Mouse (Mus musculus) CH12.LX (cell line): ENCODE measurements around the gene Gmpr. TPM values are rescaled to one million over a fixed set of nuclear protein-coding genes. Genes with fewer than 3 reads are reported as not detected.

ENCODE experiments used
- DNase-seq: peaks from one replicate; pipeline ENCODE4 v3.0.0-alpha.2; 2013; ENCODE audit errors: extremely low read depth
- H3K27ac ChIP-seq: 2 replicates; pipeline ENCODE4 v1.5.1; 2012; ENCODE audit warnings: low read depth, mild to moderate bottlenecking, control low read depth, moderate library complexity; ENCODE audit not compliant: insufficient read depth
- H3K27me3 ChIP-seq: replicated peaks from 2 replicates; pipeline ENCODE3; 2012; ENCODE audit warnings: inconsistent platforms
- H3K36me3 ChIP-seq, 2 experiments: replicated peaks in 1 of 2; 2 replicates each; pipeline versions ENCODE3 to v1.6.1; 2012; ENCODE audit warnings: inconsistent platforms in 1 of 2, low read length in 1 of 2, mild to moderate bottlenecking in 1 of 2, mixed read lengths in 1 of 2, moderate library complexity in 1 of 2; ENCODE audit not compliant: control insufficient read depth in 1 of 2, insufficient read depth in 1 of 2
- H3K4me1 ChIP-seq, 2 experiments: 2 replicates each; pipeline ENCODE4 v1.6.1; 2012; ENCODE audit warnings: inconsistent platforms in 1 of 2, moderate library complexity in 1 of 2; ENCODE audit not compliant: insufficient read depth in 2 of 2, control insufficient read depth in 1 of 2
- H3K4me2 ChIP-seq: 2 replicates; pipeline ENCODE4 v1.6.1; 2012; ENCODE audit warnings: low read depth, mild to moderate bottlenecking, control low read depth; ENCODE audit not compliant: poor library complexity, insufficient read depth, severe bottlenecking
- H3K4me3 ChIP-seq, 3 experiments: fragments of 150-350 bp in 1 of 3; sonication (generic) in 1 of 3; replicated peaks in 1 of 3; 2 replicates each; pipeline versions ENCODE3 to v1.5.1; 2011 to 2012; ENCODE audit warnings: low read depth in 2 of 3, low read length in 2 of 3, mild to moderate bottlenecking in 2 of 3, moderate library complexity in 2 of 3, control low read depth in 1 of 3, improper control_type of control experiment in 1 of 3, inconsistent platforms in 1 of 3, mixed read lengths in 1 of 3; ENCODE audit not compliant: poor library complexity in 1 of 3
- H3K79me2 ChIP-seq: replicated peaks from 2 replicates; pipeline ENCODE4 v1.6.1; 2012; ENCODE audit warnings: mild to moderate bottlenecking, moderate library complexity; ENCODE audit not compliant: control insufficient read depth, poor library complexity, insufficient read depth, severe bottlenecking; ENCODE audit errors: extremely low read depth
- H3K9ac ChIP-seq: 2 replicates; pipeline ENCODE4 v1.6.1; 2012; ENCODE audit warnings: low read depth, mild to moderate bottlenecking, control low read depth, moderate library complexity; ENCODE audit not compliant: insufficient read depth
- H3K9me3 ChIP-seq: replicated peaks from 2 replicates; pipeline ENCODE3; 2012; ENCODE audit warnings: low read length, inconsistent platforms, mixed read lengths
- CHD1 ChIP-seq: IDR thresholded peaks from 2 replicates; pipeline ENCODE4 v1.6.1; 2012; ENCODE audit warnings: low read depth, low read length, improper control_type of control experiment, inconsistent platforms
- CHD2 ChIP-seq: IDR thresholded peaks from 2 replicates; pipeline ENCODE4 v1.6.1; 2011; ENCODE audit warnings: low read length, improper control_type of control experiment
- CTCF ChIP-seq, 2 experiments: IDR thresholded peaks in 1 of 2; conservative IDR thresholded peaks in 1 of 2; 2 replicates each; pipeline ENCODE4 v1.5.1; 2011 to 2012; ENCODE audit warnings: low read depth in 2 of 2, low read length in 2 of 2, improper control_type of control experiment in 1 of 2, inconsistent platforms in 1 of 2, mild to moderate bottlenecking in 1 of 2, moderate library complexity in 1 of 2
- E2F4 ChIP-seq: IDR thresholded peaks from 2 replicates; pipeline ENCODE4 v1.6.1; 2011; ENCODE audit warnings: low read depth, low read length, improper control_type of control experiment; ENCODE audit not compliant: insufficient replicate concordance
- EP300 ChIP-seq: IDR thresholded peaks from 2 replicates; pipeline ENCODE4 v1.6.1; 2011; ENCODE audit warnings: low read length, improper control_type of control experiment
- IRF4 ChIP-seq: IDR thresholded peaks from 2 replicates; pipeline ENCODE4 v1.6.1; 2014; ENCODE audit warnings: low read depth, mild to moderate bottlenecking, inconsistent platforms, low read length, improper control_type of control experiment
- KAT2A ChIP-seq: IDR thresholded peaks from 2 replicates; pipeline ENCODE4 v1.6.1; 2012; ENCODE audit warnings: low read length, improper control_type of control experiment, inconsistent platforms; ENCODE audit not compliant: insufficient replicate concordance
- MAFK ChIP-seq: IDR thresholded peaks from 2 replicates; pipeline ENCODE4 v1.6.1; 2011; ENCODE audit warnings: low read length, improper control_type of control experiment; ENCODE audit not compliant: insufficient replicate concordance
- MAX ChIP-seq: IDR thresholded peaks from 2 replicates; pipeline ENCODE4 v1.6.1; 2011; ENCODE audit warnings: low read length, improper control_type of control experiment
- MAZ ChIP-seq: IDR thresholded peaks from 2 replicates; pipeline ENCODE4 v1.6.1; 2012; ENCODE audit warnings: low read depth, mild to moderate bottlenecking, inconsistent platforms, low read length, improper control_type of control experiment, moderate library complexity
- NRF1 ChIP-seq: IDR thresholded peaks from 2 replicates; pipeline ENCODE4 v1.6.1; 2014; ENCODE audit warnings: low read depth, mild to moderate bottlenecking, inconsistent platforms, low read length, improper control_type of control experiment, moderate library complexity
- POLR2A ChIP-seq: IDR thresholded peaks from 2 replicates; pipeline ENCODE4 v1.6.1; 2011; ENCODE audit warnings: low read depth, mild to moderate bottlenecking, improper control_type of control experiment, low read length
- POLR2AphosphoS2 ChIP-seq: IDR thresholded peaks from 2 replicates; pipeline ENCODE4 v1.6.1; 2011; ENCODE audit warnings: low read depth, low read length, improper control_type of control experiment
- RAD21 ChIP-seq: IDR thresholded peaks from 2 replicates; pipeline ENCODE4 v1.6.1; 2011; ENCODE audit warnings: low read depth, mild to moderate bottlenecking, low read length, improper control_type of control experiment, moderate library complexity
- RCOR1 ChIP-seq: conservative IDR thresholded peaks from 2 replicates; pipeline ENCODE4 v1.6.1; 2012; ENCODE audit warnings: low read depth, mild to moderate bottlenecking, inconsistent platforms, low read length, improper control_type of control experiment
- SIN3A ChIP-seq: IDR thresholded peaks from 2 replicates; pipeline ENCODE4 v1.6.1; 2012; ENCODE audit warnings: low read length, improper control_type of control experiment, inconsistent platforms
- TCF12 ChIP-seq: IDR thresholded peaks from 2 replicates; pipeline ENCODE4 v1.6.1; 2014; ENCODE audit warnings: low read depth, mild to moderate bottlenecking, inconsistent platforms, low read length, improper control_type of control experiment
- ZMIZ1 ChIP-seq: IDR thresholded peaks from 2 replicates; pipeline ENCODE4 v1.6.1; 2012; ENCODE audit warnings: low read depth, mild to moderate bottlenecking, inconsistent platforms, low read length, improper control_type of control experiment
- ZNF384 ChIP-seq: IDR thresholded peaks from 2 replicates; pipeline ENCODE4 v1.6.1; 2012; ENCODE audit warnings: low read depth, low read length, improper control_type of control experiment, inconsistent platforms
- dilution Hi-C: fragments of 300-500 bp; cut with MboI; formaldehyde crosslinking; loops from 2 replicates; pipeline ENCODE4 v1.14.3; 2020; ENCODE audit warnings: low sequenced_read_pairs; ENCODE audit not compliant: extremely low pct_unique_long_range_greater_than_20kb, extremely low pct_ligation_motif_present
- in situ Hi-C: fragments of 300-500 bp; cut with MboI; formaldehyde crosslinking; loops from 3 replicates; pipeline ENCODE4 v1.14.3; 2019; ENCODE audit warnings: low sequenced_read_pairs, low pct_ligation_motif_present, low pct_unique_long_range_greater_than_20kb, mixed read lengths
- polyA plus RNA-seq: library from polyadenylated mRNA; unstranded; fragments of >175 nt; gene quantifications from 2 replicates; pipeline ENCODE4 v1.2.1, GENCODE M21; 2012; ENCODE audit warnings: low read depth; ENCODE audit not compliant: insufficient read length
- total RNA-seq, 2 experiments: library from RNA; depleted of rRNA; stranded (reverse); fragments of 300-350 nt in 1 of 2; fragments of >200 nt in 1 of 2; gene quantifications; 2 replicates each; pipeline ENCODE4 v1.2.3; 2012 to 2014

Gmpr gene
- total and polyA plus RNA-seq, 3 experiments: 0.55 to 2.2 (median 1.0) TPM

GRCm38 (mm10) chr13:45491991-45492732, 15.1 kb upstream of the Gmpr start:
- no peaks in the 10 kb centered on the region for H3K9me3 ChIP-seq
- no peaks in the 10 kb centered on the region for H3K79me2 ChIP-seq
- H3K9ac ChIP-seq: no peak overlapping the region
- no peak overlapping the region for H3K4me2 ChIP-seq
- H3K4me3 ChIP-seq: no peak overlapping the region
- peaks cover 0 to 3% of the 10 kb centered on the region in 2 experiments; a peak in 2 of 4 replicates for H3K4me1 ChIP-seq
- TF ChIP-seq TCF12: no peak
- TF ChIP-seq RAD21: no peak; the same call in 1 of the 2 replicates
- TF ChIP-seq MAFK: peak; percentile 30; the same call in 1 of the 2 replicates
- TF ChIP-seq EP300: no peak
- TF ChIP-seq POLR2A: no peak
- no peak for TF ChIP-seq MAZ
- no peak for TF ChIP-seq CHD1
- TF ChIP-seq ZNF384: no peak
- TF ChIP-seq MAX: no peak
- TF ChIP-seq CTCF (conservative IDR thresholded peaks at IDR 0.05 in 1 of 2, IDR thresholded peaks at IDR 0.05 in 1 of 2; ENCODE audit: low read depth in 2 of 2, low read length in 2 of 2): 0 out of 4 replicates have a peak, but pooled peaks of 1 of the 2 experiments have one; percentile 29
- TF ChIP-seq, all 38 proteins: peak for 2
- Histone ChIP-seq H3K27ac (no peak overlapping the region), H3K27me3 (no peaks in the 10 kb centered on the region), H3K36me3 (no peaks in the 10 kb centered on the region)
- DNase-seq: peak; percentile 54
- dilution Hi-C loops (no loop called here), in situ Hi-C loops (no loop called here)

- H3K36me3 ChIP-seq: no peaks in the 10 kb centered on the region
Measured at GRCm38 (mm10) chr13:45493846-45494245, 13.4 kb upstream of the Gmpr start.

More at GRCm38 (mm10) chr13:45493846-45494245, 13.4 kb upstream of the Gmpr start:
- H3K27ac ChIP-seq: no peak overlapping the region
- no peak for DNase-seq
- in situ Hi-C loops: no loop called here
- H3K4me2 ChIP-seq: no peak overlapping the region; the same call in 1 of the 2 replicates
- TF ChIP-seq E2F4: no peak
- TF ChIP-seq KAT2A: no peak
- TF ChIP-seq CHD2: no peak
- TF ChIP-seq POLR2AphosphoS2: no peak
- no peak for TF ChIP-seq IRF4
- no peak for TF ChIP-seq NRF1
- no peak for TF ChIP-seq RCOR1
- TF ChIP-seq ZNF384: no peak
- no peak for TF ChIP-seq SIN3A
- TF ChIP-seq RAD21: no peak
- TF ChIP-seq ZMIZ1: no peak
- TF ChIP-seq TCF12: no peak
- no peaks in the 10 kb centered on the region for H3K9me3 ChIP-seq
- H3K79me2 ChIP-seq: no peaks in the 10 kb centered on the region
- dilution Hi-C loops: no loop called here
- H3K4me1 ChIP-seq: peaks cover 0 to 3% of the 10 kb centered on the region in 2 experiments; a peak in 2 of 4 replicates
- H3K9ac ChIP-seq: no peak overlapping the region
- H3K27me3 ChIP-seq: no peaks in the 10 kb centered on the region
- H3K4me3 ChIP-seq: no peak overlapping the region
